Mouse (Mus musculus) stomach, embryonic 14.5 days (tissue): ENCODE data around the gene Gpr146. TPM values are rescaled to one million over a fixed set of nuclear protein-coding genes. Genes with fewer than 3 reads are reported as not detected.
A peak's percentile ranks its signal among the peaks of the same experiment; 100 is the strongest.

ENCODE experiments used
- ATAC-seq: fragments of 200-750 bp; cut with Nextera tagmentation; 2 replicates; pipeline ENCODE4 v1.8.0; 2017; ENCODE audit warnings: low read depth, moderate TSS enrichment; ENCODE audit not compliant: insufficient number of reproducible peaks, insufficient read depth, low FRiP score
- H3K27ac ChIP-seq: fragments of 300-500 bp; sonication (generic); 2 replicates; pipeline ENCODE4 v1.5.1; 2014; ENCODE audit warnings: mild to moderate bottlenecking, low read length, moderate library complexity, mixed read lengths
- H3K27me3 ChIP-seq: fragments of 300-500 bp; sonication (generic); 2 replicates; pipeline ENCODE4 v1.6.1; 2014; ENCODE audit warnings: low read length, control low read depth, mixed read lengths; ENCODE audit not compliant: control insufficient read depth, insufficient read depth
- H3K36me3 ChIP-seq: fragments of 300-500 bp; sonication (generic); 2 replicates; pipeline ENCODE4 v1.6.1; 2014; ENCODE audit warnings: mild to moderate bottlenecking, control low read depth, low read length, moderate library complexity, mixed read lengths; ENCODE audit not compliant: control insufficient read depth, insufficient read depth
- H3K4me1 ChIP-seq: fragments of 300-500 bp; sonication (generic); 2 replicates; pipeline ENCODE4 v1.6.1; 2014; ENCODE audit warnings: low read length, control low read depth, mixed read lengths; ENCODE audit not compliant: control insufficient read depth, insufficient read depth
- H3K4me2 ChIP-seq: fragments of 300-500 bp; sonication (generic); replicated peaks from 2 replicates; pipeline ENCODE4 v1.6.1; 2014; ENCODE audit warnings: low read depth, low read length, control low read depth
- H3K4me3 ChIP-seq: fragments of 300-500 bp; sonication (generic); 2 replicates; pipeline ENCODE4 v1.5.1; 2014; ENCODE audit warnings: low read depth, low read length, control low read depth
- H3K9ac ChIP-seq: fragments of 300-500 bp; sonication (generic); replicated peaks from 2 replicates; pipeline ENCODE4 v1.6.1; 2014; ENCODE audit warnings: low read depth, mild to moderate bottlenecking, control low read depth, low read length, moderate library complexity, mixed read lengths
- H3K9me3 ChIP-seq: fragments of 300-500 bp; sonication (generic); 2 replicates; pipeline ENCODE4 v1.6.1; 2016; ENCODE audit warnings: low read depth, low read length, control low read depth; ENCODE audit not compliant: control insufficient read depth
- WGBS: fragments of 180-500 bp; shearing (Covaris S2); extraction: QIAGEN DNeasy Blood & Tissue Kit; methylation state at CpG from one replicate; pipeline ENCODE4 v1.1.7; 2014; 5-methylcytosine and 5-hydroxymethylcytosine counted together
- polyA plus RNA-seq: library from polyadenylated mRNA; unstranded; fragments of >200 nt; fragmentation: Nextera tagmentation; extraction: Ambion mirVana; gene quantifications from 2 replicates; pipeline ENCODE4 v1.2.1, GENCODE M21; 2014

Gene Gpr146
- polyA plus RNA-seq, 1 experiment from 2014 or later: 1.3 TPM

DNA sequence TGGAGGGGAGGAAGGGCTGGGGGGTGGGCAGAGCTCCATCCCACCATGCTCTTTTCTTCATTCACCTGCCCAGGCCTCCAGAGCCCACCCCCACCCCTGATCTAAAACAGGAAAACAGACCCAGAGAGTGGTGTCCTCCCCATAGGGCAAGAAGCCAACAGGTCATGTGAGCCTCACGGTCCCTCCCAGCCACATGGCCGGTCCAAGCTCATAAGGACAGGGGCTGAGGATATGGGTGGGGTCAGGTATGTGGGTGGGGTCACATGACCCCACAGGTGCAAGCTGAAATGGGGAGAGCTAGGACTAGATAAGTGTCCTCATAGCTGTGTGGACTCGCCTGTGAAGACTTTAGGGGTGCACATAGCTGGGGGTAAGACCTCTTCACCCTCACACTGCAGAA lies 39.1 kb upstream of the Gpr146 start:
- peaks cover 3% of the 10 kb centered on the region; the same call in 1 of the 2 replicates for H3K4me1 ChIP-seq
- H3K27me3 ChIP-seq: no peaks in the 10 kb centered on the region
- no peak overlapping the region for H3K27ac ChIP-seq
- WGBS: 70% methylated on average over 3 of the region's 3 CpGs
- no peak overlapping the region for H3K4me2 ChIP-seq
- H3K36me3 ChIP-seq: peaks cover 58% of the 10 kb centered on the region
- no peak overlapping the region for H3K4me3 ChIP-seq
- no peaks in the 10 kb centered on the region for H3K9me3 ChIP-seq
- no peak overlapping the region for H3K9ac ChIP-seq
- no peak for ATAC-seq

DNA sequence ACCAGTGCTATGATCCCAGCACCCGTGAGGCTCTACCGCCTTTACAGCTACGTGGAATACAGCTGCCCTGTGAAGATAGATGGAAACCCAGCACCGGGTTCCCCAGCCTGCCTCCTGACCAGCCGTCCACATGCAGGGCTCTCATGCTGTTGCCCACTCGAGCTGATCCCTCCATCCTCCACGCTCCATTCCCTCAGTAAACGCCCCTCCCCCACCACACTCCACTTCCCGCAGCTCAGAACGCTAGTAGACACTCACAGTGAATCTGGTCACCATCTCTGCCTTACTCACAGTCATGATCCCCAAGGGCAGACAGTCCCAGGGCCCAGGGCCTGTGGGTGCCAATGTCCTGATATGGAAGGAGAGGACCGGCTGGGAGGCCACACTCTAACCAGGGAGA lies 38.6 kb upstream of the Gpr146 start:
- no peak for ATAC-seq
- Histone ChIP-seq H3K27me3 (no peaks in the 10 kb centered on the region), H3K9ac (no peak overlapping the region), H3K4me3 (no peak overlapping the region), H3K9me3 (no peaks in the 10 kb centered on the region), H3K36me3 (peaks cover 58% of the 10 kb centered on the region), H3K4me2 (no peak overlapping the region), H3K4me1 (peaks cover 8% of the 10 kb centered on the region), H3K27ac (no peak overlapping the region)
- 82% methylated on average over 11 of the region's 11 CpGs for WGBS

DNA sequence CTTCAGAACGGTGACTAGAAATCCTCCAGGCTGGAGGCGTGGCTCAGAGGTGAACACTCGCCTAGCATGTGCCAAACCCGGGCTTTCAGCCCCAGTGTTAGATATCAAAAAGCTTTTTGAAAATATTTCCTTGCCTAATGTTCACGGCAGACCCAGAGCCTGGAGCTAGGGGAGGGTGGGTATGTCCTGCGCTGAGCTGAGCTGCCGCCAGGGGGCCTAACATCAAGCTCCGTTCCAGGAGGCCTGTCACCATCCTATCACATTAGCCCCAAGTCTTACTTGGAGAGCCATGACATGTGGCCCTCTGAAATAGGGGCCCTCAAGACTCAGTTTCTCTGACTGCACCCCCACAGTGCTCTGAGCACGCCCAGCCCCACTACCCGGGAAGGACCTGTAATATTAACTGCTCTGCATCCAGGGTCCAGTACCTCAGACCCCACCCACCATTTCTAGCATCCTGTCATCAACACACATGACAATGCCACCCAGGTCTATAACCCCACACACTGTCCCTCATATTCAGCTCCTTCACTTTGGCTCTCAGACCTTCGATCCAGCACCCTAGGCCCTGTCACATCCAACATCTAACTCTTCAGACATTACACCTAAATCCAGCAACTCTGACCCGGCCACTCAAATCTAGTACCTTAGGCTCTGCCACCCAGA lies 33.3 kb upstream of the Gpr146 start:
- ATAC-seq: peak; percentile 76
- H3K9ac ChIP-seq: peak overlapping the region; percentile 81
- 4% methylated on average over 12 of the region's 12 CpGs for WGBS

GRCm38 (mm10) chr5:139344687-139345363 lies 32.7 kb upstream of the Gpr146 start:
- Histone ChIP-seq H3K4me2 (peak overlapping the region; percentile 90), H3K9me3 (no peaks in the 10 kb centered on the region), H3K27me3 (no peaks in the 10 kb centered on the region), H3K27ac (peak overlapping the region; percentile 57; the same call in 1 of the 2 replicates), H3K9ac (peak overlapping the region; percentile 81), H3K36me3 (peaks cover 26% of the 10 kb centered on the region), H3K4me1 (peaks cover 16% of the 10 kb centered on the region), H3K4me3 (peak overlapping the region; percentile 65)
- peak; percentile 90 for ATAC-seq
- WGBS: 0% methylated on average over 33 of the region's 33 CpGs

More for the DNA sequence above, 33.3 kb upstream of the Gpr146 start:
- Histone ChIP-seq H3K27ac (peak overlapping the region; percentile 66), H3K4me1 (peaks cover 16% of the 10 kb centered on the region), H3K36me3 (peaks cover 30% of the 10 kb centered on the region), H3K27me3 (no peaks in the 10 kb centered on the region), H3K4me3 (peak overlapping the region; percentile 65), H3K4me2 (peak overlapping the region; percentile 90), H3K9me3 (no peaks in the 10 kb centered on the region)

GRCm38 (mm10) chr5:139345364-139345714 lies 32.2 kb upstream of the Gpr146 start:
- H3K27ac ChIP-seq: peak overlapping the region; percentile 57; the same call in 1 of the 2 replicates
- peak overlapping the region; percentile 44 for H3K4me2 ChIP-seq
- 11% methylated on average over 5 of the region's 5 CpGs for WGBS
- H3K4me1 ChIP-seq: peaks cover 16% of the 10 kb centered on the region
- H3K36me3 ChIP-seq: peaks cover 21% of the 10 kb centered on the region
- H3K9ac ChIP-seq: no peak overlapping the region
- no peak; the same call in 1 of the 2 replicates for ATAC-seq
- H3K4me3 ChIP-seq: peak overlapping the region; percentile 65
- no peaks in the 10 kb centered on the region for H3K9me3 ChIP-seq
- no peaks in the 10 kb centered on the region for H3K27me3 ChIP-seq

- Histone ChIP-seq H3K4me2 (no peak overlapping the region), H3K4me1 (peaks cover 23% of the 10 kb centered on the region), H3K9me3 (no peaks in the 10 kb centered on the region), H3K9ac (no peak overlapping the region), H3K4me3 (no peak overlapping the region), H3K27me3 (no peaks in the 10 kb centered on the region), H3K36me3 (peaks cover 6% of the 10 kb centered on the region), H3K27ac (peak overlapping the region; percentile 2; the same call in 1 of the 2 replicates)
- 47% methylated on average over 1 of the region's 1 CpGs for WGBS
- ATAC-seq: no peak
Measured at GRCm38 (mm10) chr5:139347225-139347624, 30.3 kb upstream of the Gpr146 start.

- Histone ChIP-seq H3K9ac (no peak overlapping the region), H3K4me1 (peaks cover 22% of the 10 kb centered on the region), H3K4me3 (no peak overlapping the region), H3K27me3 (no peaks in the 10 kb centered on the region), H3K27ac (peak overlapping the region; percentile 44; the same call in 1 of the 2 replicates), H3K9me3 (no peaks in the 10 kb centered on the region), H3K36me3 (no peaks in the 10 kb centered on the region), H3K4me2 (no peak overlapping the region)
- ATAC-seq: no peak
- 63% methylated on average over 6 of the region's 6 CpGs for WGBS
Measured at GRCm38 (mm10) chr5:139349713-139350112, 27.8 kb upstream of the Gpr146 start.

DNA sequence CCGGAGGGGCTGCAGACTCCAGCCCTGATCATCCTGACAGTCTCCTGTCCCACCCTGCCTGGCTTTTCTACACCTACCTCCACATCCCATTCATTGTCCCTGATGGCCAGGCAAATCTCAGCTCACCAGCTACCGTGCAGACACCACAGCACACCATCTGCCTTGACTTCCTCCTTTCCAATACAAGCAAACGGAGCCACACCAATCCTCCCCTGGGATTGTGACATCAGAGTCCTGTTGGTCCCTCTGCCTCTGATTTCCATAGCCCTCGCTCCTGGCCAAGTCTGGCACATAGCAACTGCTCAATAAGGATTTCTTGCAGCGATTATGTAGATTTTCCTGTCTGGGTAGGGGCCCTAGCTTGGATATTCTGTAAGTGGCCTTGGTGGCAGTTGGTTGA lies 26.4 kb upstream of the Gpr146 start, which contains the start of gene Cox19:
TSS of gene Cox19 (minus strand) at position 285 of the 400 bp plus-strand sequence.
- peak within 1 kb of the TSS; percentile 50 for H3K27ac ChIP-seq
- peaks cover 17% of the 10 kb centered on the region for H3K4me1 ChIP-seq
- H3K4me2 ChIP-seq: no peak within 1 kb of the TSS; the same call in 1 of the 2 replicates
- 52% methylated on average over 5 of the region's 5 CpGs for WGBS
- ATAC-seq: no peak
- H3K9me3 ChIP-seq: no peaks in the 10 kb centered on the region
- H3K36me3 ChIP-seq: no peaks in the 10 kb centered on the region
- H3K9ac ChIP-seq: no peak within 1 kb of the TSS
- no peaks in the 10 kb centered on the region for H3K27me3 ChIP-seq
- no peak within 1 kb of the TSS for H3K4me3 ChIP-seq
